Mouse (Mus musculus) monocyte, adult 5-6 weeks (primary cell): ENCODE measurements at regions not wholly inside any gene's neighbourhood (a gene's known extent, or its start where the extent isn't known, plus 50 kb on each side); places are given as distances from the start of the nearest gene placed in this dataset.

ENCODE experiments used
- ATAC-seq: fragments of 153-309, 156-312 bp; replicated peaks from 2 replicates; pipeline ENCODE4 v1.8.0; 2017; ENCODE audit warnings: mild to moderate bottlenecking; ENCODE audit not compliant: low TSS enrichment, insufficient number of reproducible peaks, severe bottlenecking, poor library complexity, low FRiP score

- ATAC-seq, result no peak
These were observed 209.9 kb upstream of the Fggy start for GRCm38 (mm10) chr4:95347436-95347835.

- ATAC-seq, result no peak
These were observed 208.7 kb upstream of the Fggy start for GRCm38 (mm10) chr4:95348405-95349123.

- no peak for ATAC-seq
These were observed 203.4 kb upstream of the Fggy start for GRCm38 (mm10) chr4:95353894-95354319.

- ATAC-seq, result peak; percentile 31; the same call in 1 of the 2 replicates
These were observed 198.6 kb upstream of the Fggy start for GRCm38 (mm10) chr4:95358674-95359073.

GRCm38 (mm10) chr4:95360336-95360967, 196.9 kb upstream of the Fggy start:
- no peak for ATAC-seq

DNA sequence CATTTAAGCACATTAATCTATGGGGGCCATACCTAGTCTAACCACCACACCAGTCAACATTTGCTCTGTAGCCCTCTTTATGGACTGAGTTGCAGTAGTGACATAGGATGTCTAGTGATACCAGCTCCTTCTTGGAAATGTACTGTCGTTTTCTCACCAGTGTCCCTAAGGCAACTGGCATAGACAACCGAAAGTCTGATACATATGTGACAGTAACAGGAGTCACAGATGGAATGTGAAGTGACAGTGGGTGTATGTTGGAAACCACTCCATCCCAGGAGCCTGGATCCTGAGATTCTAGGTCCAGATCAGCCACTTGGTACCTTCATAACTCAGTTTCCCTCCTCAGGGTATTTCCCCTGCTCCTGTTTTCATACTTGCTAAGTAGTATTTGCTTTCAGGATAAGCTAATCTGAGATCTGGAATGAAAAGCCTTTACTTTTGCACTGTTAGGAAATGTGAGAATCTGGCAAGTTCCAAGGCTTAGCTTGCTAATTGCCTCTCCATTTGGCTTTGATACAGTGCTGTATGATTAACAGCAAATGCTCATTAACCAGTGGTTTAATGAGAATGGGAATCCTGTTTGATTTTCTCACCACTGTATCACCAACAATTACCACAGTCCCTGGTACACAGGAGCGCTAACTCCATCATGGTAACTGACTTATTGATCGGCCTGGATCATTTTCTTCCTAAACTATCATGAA, 192.8 kb upstream of the Fggy start:
- no peak for ATAC-seq

GRCm38 (mm10) chr4:95376386-95376785, 180.9 kb upstream of the Fggy start:
- no peak for ATAC-seq

- no peak for ATAC-seq
These were observed 179.8 kb upstream of the Fggy start for GRCm38 (mm10) chr4:95377222-95378134.

- no peak for ATAC-seq
These were observed 178.7 kb upstream of the Fggy start for GRCm38 (mm10) chr4:95378645-95379044.

DNA sequence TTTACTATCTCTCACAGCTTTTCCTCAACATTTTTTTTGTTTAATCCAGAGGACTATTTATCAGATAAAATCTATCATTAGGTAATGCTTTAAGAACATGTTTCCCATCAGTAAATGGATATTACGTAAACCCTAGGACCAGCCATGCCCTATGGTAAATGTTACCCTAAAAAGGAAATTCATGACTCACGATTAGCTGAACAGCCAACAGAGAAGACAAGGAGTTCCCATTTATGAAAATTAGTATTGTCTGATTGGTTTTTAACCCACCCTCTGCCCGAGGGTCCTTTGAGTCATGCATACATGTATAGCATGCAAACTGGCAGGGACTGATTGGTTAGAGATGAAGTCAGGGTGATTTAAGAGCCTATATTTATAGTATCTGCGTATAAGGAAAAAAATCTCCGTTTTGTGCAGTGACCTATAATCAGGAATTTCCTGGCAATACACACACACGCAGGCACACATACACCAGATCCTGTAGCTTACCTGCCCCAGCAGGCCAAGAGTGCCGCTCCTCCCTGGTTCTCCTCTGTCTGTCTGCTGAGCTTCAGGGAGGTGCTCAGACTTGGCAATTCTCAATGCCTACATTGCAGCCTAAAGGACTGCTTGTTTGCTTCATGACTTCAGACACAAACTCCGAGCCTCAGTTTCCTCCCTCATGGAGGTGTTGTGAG, 174.0 kb upstream of the Fggy start:
- ATAC-seq, result no peak

- ATAC-seq, result no peak
These were observed 171.8 kb upstream of the Fggy start for GRCm38 (mm10) chr4:95385552-95385951.

GRCm38 (mm10) chr4:95386021-95386420, 171.3 kb upstream of the Fggy start:
- no peak for ATAC-seq

DNA sequence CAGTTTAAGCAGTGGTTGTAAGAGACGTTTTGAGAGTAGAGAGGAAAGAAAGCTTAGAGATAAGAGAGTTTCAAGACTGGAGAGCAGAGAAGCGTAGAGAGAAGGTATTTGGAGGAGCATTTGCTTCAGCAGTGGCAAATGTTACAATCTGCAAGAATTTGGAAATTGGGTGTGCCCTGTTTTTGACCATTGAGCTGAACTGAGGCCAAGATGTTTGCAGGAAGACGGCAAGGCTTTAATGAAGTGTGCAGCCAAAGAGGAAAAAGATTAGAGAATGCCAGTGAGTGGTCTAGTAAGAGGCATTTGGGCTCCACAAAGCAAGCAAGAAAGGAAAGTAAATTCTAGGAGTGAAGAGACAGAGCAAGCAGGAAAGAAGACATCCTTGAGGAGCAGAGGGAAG, 168.8 kb upstream of the Fggy start:
- no peak for ATAC-seq

DNA sequence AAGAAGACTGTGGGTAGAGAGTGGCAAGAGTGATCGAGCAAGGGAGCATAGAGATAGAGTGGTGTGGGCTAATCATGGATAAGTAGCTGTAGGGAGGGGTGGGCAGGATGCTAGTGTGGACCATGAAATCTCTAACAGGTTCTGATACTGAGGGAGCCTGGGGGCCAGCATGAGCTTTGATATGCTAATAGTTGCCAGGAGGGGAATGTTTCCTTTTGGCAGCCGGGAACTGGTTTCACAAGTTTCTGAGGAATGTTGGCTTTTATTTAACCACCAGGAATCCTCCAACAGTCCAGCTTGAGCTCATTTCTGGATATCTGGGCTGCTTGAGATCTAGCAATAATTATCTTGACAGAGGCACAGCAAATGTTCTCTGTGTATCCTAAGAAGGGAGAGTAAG, 167.7 kb upstream of the Fggy start:
- no peak for ATAC-seq

- 0 out of 2 replicates have a peak, but pooled peaks have one; percentile 22 for ATAC-seq
These were observed 166.8 kb upstream of the Fggy start for GRCm38 (mm10) chr4:95390549-95390948.

DNA sequence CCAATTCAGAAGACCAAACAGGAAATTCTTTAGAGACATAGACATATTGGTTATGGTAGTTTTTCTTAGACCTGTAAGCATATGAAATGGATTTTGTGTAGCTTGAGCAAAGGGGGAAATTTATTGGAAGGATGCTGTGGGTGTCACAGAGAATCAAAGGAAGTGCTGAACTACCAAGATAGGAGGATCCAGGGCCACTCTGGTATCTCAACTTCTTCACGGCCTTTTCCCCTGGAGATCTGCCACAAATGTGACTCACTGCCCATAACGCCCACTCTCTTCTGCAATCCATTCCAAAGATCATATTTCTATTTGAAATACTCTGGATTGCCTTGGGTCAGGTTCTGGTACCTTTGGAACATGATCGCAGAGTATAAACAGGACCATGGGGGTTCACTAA, 161.6 kb upstream of the Fggy start:
- no peak for ATAC-seq

- ATAC-seq, result no peak
These were observed 159.0 kb upstream of the Fggy start for GRCm38 (mm10) chr4:95398301-95398700.

DNA sequence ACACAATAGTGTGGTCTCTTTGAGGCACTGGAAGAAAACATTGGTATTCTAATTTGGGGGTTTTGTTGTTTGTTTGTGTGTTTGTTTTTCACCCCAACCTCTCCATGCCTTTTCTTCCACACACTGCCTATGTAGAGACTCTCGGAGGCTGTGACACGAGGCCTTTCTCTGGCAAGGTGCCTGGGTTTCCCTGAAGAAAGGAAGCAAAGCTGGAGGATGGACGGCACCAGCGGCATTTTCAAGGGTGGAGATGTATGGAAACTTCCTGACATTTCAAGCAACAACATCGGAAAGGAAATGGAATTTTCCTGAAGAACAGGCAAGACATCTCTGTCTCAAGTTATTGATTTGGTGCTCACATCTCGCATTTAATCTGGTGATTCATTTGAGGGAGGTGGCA, 155.0 kb upstream of the Fggy start:
- ATAC-seq, result no peak
